Mouse (Mus musculus) cortical plate, adult 2 months (tissue): ENCODE measurements around the gene Col16a1.

Source experiments
- CTCF ChIP-seq: fragments of 200-500 bp; IDR thresholded peaks from 2 replicates; pipeline ENCODE4 v1.5.1; 2011; ENCODE audit warnings: mild to moderate bottlenecking, control low read depth, low read length; ENCODE audit not compliant: insufficient read depth; ENCODE audit errors: extremely low read depth
- POLR2A ChIP-seq: fragments of 200-500 bp; IDR thresholded peaks from 2 replicates; pipeline ENCODE4 v1.6.1; 2011; ENCODE audit warnings: mild to moderate bottlenecking, low read length, control low read depth; ENCODE audit not compliant: insufficient read depth; ENCODE audit errors: extremely low read depth

- TF ChIP-seq CTCF (peak; percentile 51), POLR2A (no peak)
Measured at GRCm38 (mm10) chr4:130138441-130139213, 91.0 kb downstream of the Col16a1 start.
